Mouse (Mus musculus): ENCODE results near the gene Trp73.

DNA sequence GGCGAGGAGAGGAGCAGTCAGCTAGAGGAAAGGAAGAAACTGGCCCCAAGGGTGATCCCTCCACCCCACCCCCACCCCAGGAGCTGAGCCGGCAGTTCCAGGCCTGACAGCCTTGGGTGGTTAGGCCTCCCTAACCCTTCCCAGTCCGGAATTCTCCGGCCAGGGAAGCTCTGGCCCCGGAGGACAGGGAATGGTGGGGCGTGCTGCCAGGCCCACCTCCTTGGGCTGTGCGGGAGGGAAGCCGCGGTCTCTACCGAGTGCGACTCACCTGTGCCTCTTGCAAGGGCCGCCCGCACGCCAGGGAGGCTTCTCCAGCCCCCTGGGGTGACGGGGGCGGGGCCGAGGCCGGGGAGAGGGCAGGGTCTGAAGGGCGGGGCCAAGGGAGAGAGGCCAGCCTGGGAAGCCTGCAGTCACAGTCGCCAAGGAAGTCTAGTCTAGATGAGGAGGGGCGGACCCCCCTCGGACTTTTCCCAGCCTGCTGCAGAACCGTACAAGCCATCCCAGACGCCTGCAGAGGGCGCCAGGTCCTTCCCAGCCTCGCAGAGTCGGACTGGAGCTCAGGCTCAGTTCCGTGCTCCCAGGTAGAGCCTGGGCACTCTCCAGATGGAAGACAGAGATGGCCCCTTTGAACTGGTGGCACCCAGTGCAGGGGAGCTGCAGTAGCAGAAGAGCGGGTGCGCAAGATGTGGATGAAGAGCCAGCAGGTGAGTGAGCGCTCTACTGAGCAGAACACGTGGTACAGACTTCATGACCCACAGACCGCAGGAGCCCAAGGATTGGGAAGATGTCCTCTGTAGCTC is 114.2 kb downstream of the Trp73 start, which contains the start of gene Smim1:
- TF ChIP-seq CTCF (IDR thresholded peaks at IDR 0.05; ENCODE audit: low read depth) = peak; percentile 48
- no peak for TF ChIP-seq EP300 (IDR thresholded peaks at IDR 0.05; ENCODE audit: low read depth)

Measured in heart, postnatal 0 days (tissue).